Mouse (Mus musculus) stomach, postnatal 0 days (tissue): ENCODE results near the gene Mipol1. TPM values are rescaled to one million over a fixed set of nuclear protein-coding genes. Genes with fewer than 3 reads are reported as not detected.

Experiments used
- ATAC-seq: fragments of 200-750 bp; cut with Nextera tagmentation; 2 replicates; pipeline ENCODE4 v1.8.0; 2017; ENCODE audit not compliant: low FRiP score, low TSS enrichment
- DNase-seq: peaks from one replicate; pipeline ENCODE4 v3.0.0-alpha.2; 2016; ENCODE audit warnings: low spot score
- H3K27ac ChIP-seq: fragments of 300-500 bp; sonication (generic); replicated peaks from 2 replicates; pipeline ENCODE4 v1.5.1; 2014; ENCODE audit warnings: mild to moderate bottlenecking, control low read depth
- H3K27me3 ChIP-seq: fragments of 300-500 bp; sonication (generic); 2 replicates; pipeline ENCODE4 v1.6.1; 2014; ENCODE audit warnings: low read length; ENCODE audit not compliant: control insufficient read depth, insufficient read depth
- H3K36me3 ChIP-seq: fragments of 300-500 bp; sonication (generic); 2 replicates; pipeline ENCODE4 v1.6.1; 2014; ENCODE audit warnings: low read length, mixed read lengths; ENCODE audit not compliant: control insufficient read depth, insufficient read depth
- H3K4me1 ChIP-seq: fragments of 300-500 bp; sonication (generic); replicated peaks from 2 replicates; pipeline ENCODE4 v1.6.1; 2014; ENCODE audit warnings: antibody characterized with exemption; ENCODE audit not compliant: control insufficient read depth, insufficient read depth
- H3K4me2 ChIP-seq: fragments of 300-500 bp; sonication (generic); replicated peaks from 2 replicates; pipeline ENCODE4 v1.6.1; 2014; ENCODE audit warnings: low read depth, mild to moderate bottlenecking, control low read depth, moderate library complexity
- H3K4me3 ChIP-seq: fragments of 300-500 bp; sonication (generic); 2 replicates; pipeline ENCODE4 v1.5.1; 2014; ENCODE audit warnings: low read depth, low read length, control low read depth
- H3K9ac ChIP-seq: fragments of 300-500 bp; sonication (generic); 2 replicates; pipeline ENCODE4 v1.6.1; 2014; ENCODE audit warnings: mild to moderate bottlenecking, low read length, control low read depth, mixed read lengths
- H3K9me3 ChIP-seq: fragments of 300-500 bp; sonication (generic); 2 replicates; pipeline ENCODE4 v1.6.1; 2016; ENCODE audit warnings: low read length; ENCODE audit not compliant: control insufficient read depth
- CTCF ChIP-seq: IDR thresholded peaks from 2 replicates; pipeline ENCODE4 v1.5.1; 2016; ENCODE audit warnings: antibody characterized with exemption, low read depth, mild to moderate bottlenecking, moderate library complexity
- EP300 ChIP-seq: optimal IDR thresholded peaks from 2 replicates; pipeline ENCODE3; 2016; ENCODE audit warnings: antibody characterized with exemption
- WGBS: fragments of 180-500 bp; shearing (Covaris S2); extraction: QIAGEN DNeasy Blood & Tissue Kit; methylation state at CpG from one replicate; pipeline ENCODE4 v1.1.7; 2014; 5-methylcytosine and 5-hydroxymethylcytosine counted together
- polyA plus RNA-seq: library from polyadenylated mRNA; unstranded; fragments of >200 nt; fragmentation: Nextera tagmentation; extraction: Ambion mirVana; gene quantifications from 2 replicates; pipeline ENCODE4 v1.2.1, GENCODE M21; 2015

Mipol1 gene
- 5.9 and 6.3 TPM in 2 replicates for polyA plus RNA-seq

DNA sequence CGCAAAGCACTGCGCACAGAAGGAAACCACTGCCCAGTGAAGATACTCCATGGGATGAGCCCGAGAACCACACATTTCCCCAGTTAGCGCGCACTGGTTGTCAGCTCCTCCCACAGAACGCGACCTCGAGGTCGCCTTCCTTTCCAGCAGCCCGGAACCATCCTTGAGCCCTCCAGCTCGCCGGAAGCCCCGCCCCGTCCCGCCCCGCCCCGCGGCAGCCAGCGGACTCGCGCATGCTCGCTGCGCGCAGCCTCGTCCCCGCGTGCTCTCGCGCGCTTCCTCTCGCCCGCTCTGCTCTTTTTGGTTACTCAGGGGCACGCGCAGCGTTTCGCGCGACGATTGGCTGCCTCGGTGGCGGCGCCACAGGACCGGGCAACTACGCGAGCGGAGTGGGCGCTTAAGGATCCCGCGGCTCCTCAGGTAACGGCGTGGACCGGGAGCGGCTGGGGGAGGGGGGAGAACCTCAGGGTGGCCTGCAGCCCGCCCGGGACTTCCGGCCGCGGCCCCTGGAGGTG lies at the start of gene Mipol1, which contains the start of gene Prps1l3:
Gene Mipol1 (plus strand): TSS at position 236 of the 515 bp plus-strand sequence.
Gene Prps1l3 (plus strand): TSS at position 221 of the 515 bp plus-strand sequence.
- TF ChIP-seq CTCF, result peak; percentile 36
- TF ChIP-seq EP300, result no peak
- peak within 1 kb of the TSS; percentile 83 for H3K9ac ChIP-seq
- DNase-seq, result peak; percentile 97
- no peaks in the 10 kb centered on the region for H3K36me3 ChIP-seq
- H3K27ac ChIP-seq, result peak within 1 kb of the TSS; percentile 93
- WGBS, result under 1% methylated on average over 48 of the region's 58 CpGs
- H3K27me3 ChIP-seq, result no peaks in the 10 kb centered on the region
- peak within 1 kb of the TSS; percentile 71 for H3K4me3 ChIP-seq
- peak; percentile 97 for ATAC-seq
- no peaks in the 10 kb centered on the region for H3K9me3 ChIP-seq
- peak within 1 kb of the TSS; percentile 79 for H3K4me2 ChIP-seq
- H3K4me1 ChIP-seq, result no peaks in the 10 kb centered on the region; the same call in 1 of the 2 replicates

DNA sequence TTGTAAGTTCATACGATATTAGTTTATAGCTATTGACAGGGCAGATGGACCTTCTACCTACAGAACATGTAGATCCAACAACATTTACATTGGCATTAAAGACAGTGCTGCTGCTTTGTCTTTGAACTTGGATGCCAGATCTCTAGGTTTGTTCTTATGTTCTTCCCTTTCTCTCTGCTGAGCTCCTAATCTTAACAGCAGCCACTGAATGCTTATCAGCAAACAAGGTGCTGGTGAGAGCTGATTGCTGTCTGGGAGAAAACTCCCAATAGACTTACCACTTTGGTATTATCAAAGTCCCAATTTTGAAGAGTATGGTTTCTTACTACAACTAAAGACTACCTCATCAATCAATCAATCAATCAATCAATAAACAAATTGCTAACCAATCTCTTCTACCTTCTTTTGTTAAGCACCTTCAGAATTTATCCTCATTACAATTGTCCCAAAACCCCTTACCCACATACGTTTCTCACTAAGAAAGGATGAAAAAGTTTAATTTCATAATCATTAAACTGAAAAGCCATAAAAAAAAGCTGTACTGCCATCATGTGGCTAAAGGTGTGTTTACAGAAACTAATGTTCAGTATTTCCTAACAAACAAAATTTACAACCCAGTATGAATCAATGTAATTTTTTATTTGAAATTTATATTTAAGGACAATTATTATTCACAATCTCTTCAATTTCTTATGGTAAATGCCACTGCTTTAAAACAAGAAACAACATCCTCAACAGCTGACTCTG lies 45.7 kb upstream of the Mipol1 start:
- H3K4me2 ChIP-seq, result no peak overlapping the region
- H3K36me3 ChIP-seq, result no peaks in the 10 kb centered on the region
- H3K9me3 ChIP-seq, result no peaks in the 10 kb centered on the region
- H3K27me3 ChIP-seq, result no peaks in the 10 kb centered on the region
- H3K27ac ChIP-seq, result no peak overlapping the region
- 46% methylated on average over 2 of the region's 2 CpGs for WGBS
- no peak overlapping the region for H3K4me3 ChIP-seq
- DNase-seq (no peak), ATAC-seq (no peak)
- no peak overlapping the region for H3K9ac ChIP-seq
- TF ChIP-seq EP300 (no peak), CTCF (peak; percentile 60)
- H3K4me1 ChIP-seq, result no peaks in the 10 kb centered on the region

DNA sequence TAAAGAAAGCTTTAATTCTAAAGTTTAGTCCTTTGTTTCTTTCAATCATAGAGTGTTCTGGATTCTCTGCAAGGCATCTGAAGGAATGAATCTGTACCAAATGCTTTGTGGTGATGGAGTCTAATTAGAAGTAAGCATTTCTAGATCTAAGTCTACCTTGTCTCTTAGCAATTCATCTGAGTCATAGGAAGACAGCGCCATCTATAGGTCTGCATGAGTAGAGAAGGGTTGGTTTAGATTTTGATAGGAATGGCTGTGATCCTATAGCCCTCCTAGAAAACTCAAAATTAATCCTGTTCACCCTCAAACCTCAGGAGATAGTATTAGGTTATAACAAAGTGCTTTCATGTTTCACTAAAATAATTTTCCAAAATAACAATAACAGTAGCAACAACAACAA lies 44.8 kb upstream of the Mipol1 start:
- Histone ChIP-seq H3K36me3 (no peaks in the 10 kb centered on the region), H3K4me1 (no peaks in the 10 kb centered on the region), H3K27me3 (no peaks in the 10 kb centered on the region), H3K4me2 (no peak overlapping the region), H3K4me3 (no peak overlapping the region), H3K27ac (no peak overlapping the region), H3K9me3 (no peaks in the 10 kb centered on the region), H3K9ac (no peak overlapping the region)
- TF ChIP-seq CTCF (peak; percentile 76), EP300 (no peak)
- ATAC-seq (no peak), DNase-seq (no peak)
- 3% methylated on average over 1 of the region's 1 CpGs for WGBS

DNA sequence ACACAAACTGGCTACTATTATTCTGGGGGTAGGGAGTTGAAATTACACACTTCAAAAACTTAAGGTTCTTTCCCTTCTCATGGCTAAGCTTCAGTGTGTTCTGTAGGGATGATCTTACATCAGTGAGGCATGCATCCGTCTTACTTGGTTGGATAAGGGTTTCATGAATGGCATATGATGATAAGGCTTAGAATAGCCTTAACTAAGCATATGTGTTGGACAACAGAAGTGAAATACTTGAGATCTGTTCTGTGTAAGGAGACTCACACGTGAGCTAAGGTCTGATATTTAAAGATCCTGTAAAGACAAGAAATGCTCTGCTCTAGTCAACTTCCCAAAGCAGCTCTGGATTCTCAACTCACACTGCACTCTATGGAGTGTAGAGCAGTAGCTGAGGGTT lies 44.1 kb upstream of the Mipol1 start:
- H3K9me3 ChIP-seq, result no peaks in the 10 kb centered on the region
- H3K27me3 ChIP-seq, result no peaks in the 10 kb centered on the region
- H3K4me3 ChIP-seq, result no peak overlapping the region
- H3K4me1 ChIP-seq, result no peaks in the 10 kb centered on the region
- no peaks in the 10 kb centered on the region for H3K36me3 ChIP-seq
- TF ChIP-seq EP300 (no peak), CTCF (no peak)
- no peak overlapping the region for H3K9ac ChIP-seq
- ATAC-seq (no peak), DNase-seq (no peak)
- 62% methylated on average over 2 of the region's 2 CpGs for WGBS
- no peak overlapping the region for H3K27ac ChIP-seq
- H3K4me2 ChIP-seq, result no peak overlapping the region

DNA sequence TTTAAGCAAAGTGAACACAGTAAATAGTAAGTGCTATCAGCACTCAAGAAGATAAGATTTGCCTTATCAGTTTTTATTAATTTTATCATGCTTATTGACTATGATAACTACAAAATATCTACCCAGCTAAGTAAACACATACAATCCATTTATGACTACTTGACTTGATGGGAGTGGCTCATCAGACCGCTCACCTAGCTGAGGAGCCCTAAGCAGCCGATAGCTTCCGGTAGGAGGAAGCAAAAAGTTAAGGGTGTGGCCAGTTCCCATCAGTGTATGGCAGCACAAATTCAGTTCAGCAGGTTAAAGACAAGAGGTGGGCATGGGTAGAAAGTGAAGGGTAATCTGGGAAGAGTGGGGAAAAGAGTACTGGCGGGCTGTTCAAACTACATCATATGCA lies 43.2 kb upstream of the Mipol1 start:
- no peaks in the 10 kb centered on the region for H3K36me3 ChIP-seq
- no peak overlapping the region for H3K27ac ChIP-seq
- H3K4me1 ChIP-seq, result no peaks in the 10 kb centered on the region
- WGBS, result 64% methylated on average over 4 of the region's 4 CpGs
- no peaks in the 10 kb centered on the region for H3K9me3 ChIP-seq
- H3K9ac ChIP-seq, result no peak overlapping the region
- no peak for ATAC-seq
- TF ChIP-seq CTCF (no peak), EP300 (no peak)
- H3K4me3 ChIP-seq, result no peak overlapping the region
- no peak for DNase-seq
- no peak overlapping the region for H3K4me2 ChIP-seq
- H3K27me3 ChIP-seq, result no peaks in the 10 kb centered on the region

DNA sequence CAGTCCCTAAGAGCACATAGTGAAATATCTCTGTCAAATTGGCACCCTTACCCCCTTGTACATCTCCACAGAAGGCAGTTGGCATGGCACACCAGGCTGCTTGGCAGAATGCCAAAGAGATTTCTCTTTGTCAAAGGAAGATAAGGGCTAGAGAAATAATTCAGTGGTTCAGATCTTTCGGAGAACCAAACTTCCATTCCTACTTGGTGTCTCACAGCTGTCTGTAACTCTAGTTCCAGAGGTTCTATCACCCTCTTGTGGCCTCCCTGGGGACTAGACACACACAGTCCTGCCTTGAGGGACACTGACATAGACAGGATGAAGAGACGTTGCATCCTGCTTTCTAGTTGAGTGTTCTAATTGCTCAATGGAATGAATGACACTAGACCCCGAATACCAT lies 35.6 kb upstream of the Mipol1 start:
- H3K4me2 ChIP-seq, result no peak overlapping the region
- no peak for DNase-seq
- no peak for ATAC-seq
- H3K4me3 ChIP-seq, result no peak overlapping the region
- WGBS, result 20% methylated on average over 3 of the region's 3 CpGs
- H3K9ac ChIP-seq, result no peak overlapping the region
- H3K36me3 ChIP-seq, result no peaks in the 10 kb centered on the region
- TF ChIP-seq CTCF, result peak; percentile 69
- no peak for TF ChIP-seq EP300
- no peaks in the 10 kb centered on the region for H3K4me1 ChIP-seq
- H3K27me3 ChIP-seq, result no peaks in the 10 kb centered on the region
- H3K27ac ChIP-seq, result no peak overlapping the region
- H3K9me3 ChIP-seq, result no peaks in the 10 kb centered on the region
